Mouse (Mus musculus) brain, embryonic 14.5 days (tissue): ENCODE data around the gene Eif6.

Source experiments
- CTCF ChIP-seq: fragments of 200-500 bp; IDR thresholded peaks from 2 replicates; pipeline ENCODE4 v1.5.1; 2012; ENCODE audit warnings: inconsistent platforms, mild to moderate bottlenecking, moderate library complexity, borderline replicate concordance; ENCODE audit not compliant: insufficient read depth, insufficient read length; ENCODE audit errors: extremely low read depth
- POLR2A ChIP-seq: fragments of 200-500 bp; IDR thresholded peaks from 2 replicates; pipeline ENCODE4 v1.6.1; 2012; ENCODE audit warnings: mild to moderate bottlenecking, inconsistent platforms, borderline replicate concordance; ENCODE audit not compliant: poor library complexity, insufficient read depth, insufficient read length, severe bottlenecking; ENCODE audit errors: extremely low read depth

DNA sequence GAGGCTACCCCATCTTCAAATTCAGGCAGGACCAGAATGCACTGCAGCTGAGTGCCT, 7.5 kb downstream of the Eif6 start, which contains the start of gene BC029722:
- no peak for TF ChIP-seq CTCF
- TF ChIP-seq POLR2A, result no peak
